Mouse (Mus musculus) hindbrain, postnatal 0 days (tissue): ENCODE measurements around the gene A730015C16Rik. TPM values are rescaled to one million over a fixed set of nuclear protein-coding genes. Genes with fewer than 3 reads are reported as not detected.
A peak's percentile ranks its signal among the peaks of the same experiment; 100 is the strongest.

Source experiments
- ATAC-seq: fragments of 200-750 bp; cut with Nextera tagmentation; 2 replicates; pipeline ENCODE4 v1.8.0; 2017; ENCODE audit warnings: mild to moderate bottlenecking, moderate TSS enrichment, moderate library complexity
- DNase-seq: peaks from one replicate; pipeline ENCODE4 v3.0.0-alpha.2; 2015; ENCODE audit warnings: low spot score
- H3K27ac ChIP-seq: fragments of 300-500 bp; sonication (generic); 2 replicates; pipeline ENCODE4 v1.5.1; 2014; ENCODE audit warnings: mild to moderate bottlenecking
- H3K27me3 ChIP-seq: fragments of 300-500 bp; sonication (generic); 2 replicates; pipeline ENCODE4 v1.6.1; 2014; ENCODE audit warnings: low read length, mixed read lengths; ENCODE audit not compliant: insufficient read depth
- H3K36me3 ChIP-seq: fragments of 300-500 bp; sonication (generic); 2 replicates; pipeline ENCODE4 v1.6.1; 2014; ENCODE audit warnings: low read length, mixed read lengths; ENCODE audit not compliant: insufficient read depth
- H3K4me1 ChIP-seq: fragments of 300-500 bp; sonication (generic); 2 replicates; pipeline ENCODE4 v1.6.1; 2014; ENCODE audit warnings: antibody characterized with exemption, low read length, mixed read lengths; ENCODE audit not compliant: insufficient read depth
- H3K4me2 ChIP-seq: fragments of 300-500 bp; sonication (generic); 2 replicates; pipeline ENCODE4 v1.6.1; 2014; ENCODE audit warnings: low read depth, mild to moderate bottlenecking, low read length, moderate library complexity, mixed read lengths
- H3K4me3 ChIP-seq: fragments of 300-500 bp; sonication (generic); 2 replicates; pipeline ENCODE4 v1.5.1; 2014; ENCODE audit warnings: low read length
- H3K9ac ChIP-seq: fragments of 300-500 bp; sonication (generic); replicated peaks from 2 replicates; pipeline ENCODE4 v1.6.1; 2014; ENCODE audit warnings: mild to moderate bottlenecking, low read length, moderate library complexity, mixed read lengths
- H3K9me3 ChIP-seq: fragments of 300-500 bp; sonication (generic); 2 replicates; pipeline ENCODE4 v1.6.1; 2016; ENCODE audit warnings: low read length, mixed read lengths
- CTCF ChIP-seq: IDR thresholded peaks from 2 replicates; pipeline ENCODE4 v1.5.1; 2016; ENCODE audit warnings: antibody characterized with exemption, control low read depth, low read depth
- WGBS: fragments of 180-500 bp; shearing (Covaris S2); extraction: QIAGEN DNeasy Blood & Tissue Kit; methylation state at CpG from one replicate; pipeline ENCODE4 v1.1.7; 2014; 5-methylcytosine and 5-hydroxymethylcytosine counted together
- polyA plus RNA-seq: library from polyadenylated mRNA; unstranded; fragments of >200 nt; fragmentation: Nextera tagmentation; extraction: Ambion mirVana; gene quantifications from 2 replicates; pipeline ENCODE4 v1.2.1, GENCODE M21; 2015
- total RNA-seq: library from RNA; depleted of rRNA; stranded (reverse); fragments of >200 nt; gene quantifications from 2 replicates; pipeline ENCODE4 v1.2.3, GENCODE M21; 2014

A730015C16Rik gene
- total and polyA plus RNA-seq, 2 experiments from 2014 or later, result 1.4 to 1.6 TPM

GRCm38 (mm10) chr4:108841920-108842578, 6.4 kb downstream of the A730015C16Rik start:
- Histone ChIP-seq H3K27me3 (no peaks in the 10 kb centered on the region), H3K9me3 (no peaks in the 10 kb centered on the region), H3K9ac (no peak overlapping the region), H3K4me2 (no peak overlapping the region), H3K36me3 (no peaks in the 10 kb centered on the region), H3K27ac (no peak overlapping the region), H3K4me3 (no peak overlapping the region), H3K4me1 (no peaks in the 10 kb centered on the region)
- no peak for DNase-seq
- WGBS, result 91% methylated on average over 7 of the region's 7 CpGs
- ATAC-seq, result no peak
- no peak for TF ChIP-seq CTCF

GRCm38 (mm10) chr4:108838031-108838430, 10.4 kb downstream of the A730015C16Rik start:
- H3K4me2 ChIP-seq, result no peak overlapping the region
- H3K9ac ChIP-seq, result 0 out of 2 replicates have a peak overlapping the region, but pooled peaks have one; percentile 5
- H3K36me3 ChIP-seq, result no peaks in the 10 kb centered on the region
- H3K27me3 ChIP-seq, result no peaks in the 10 kb centered on the region
- no peak overlapping the region for H3K27ac ChIP-seq
- WGBS, result 81% methylated on average over 4 of the region's 4 CpGs
- no peak overlapping the region for H3K4me3 ChIP-seq
- no peaks in the 10 kb centered on the region for H3K9me3 ChIP-seq
- H3K4me1 ChIP-seq, result no peaks in the 10 kb centered on the region
- TF ChIP-seq CTCF, result no peak
- ATAC-seq (no peak), DNase-seq (no peak)

- 62% methylated on average over 3 of the region's 3 CpGs for WGBS
- no peak overlapping the region for H3K27ac ChIP-seq
Measured at GRCm38 (mm10) chr4:108835496-108835895, 12.9 kb downstream of the A730015C16Rik start.

GRCm38 (mm10) chr4:108834971-108835311, 13.5 kb downstream of the A730015C16Rik start:
- H3K9me3 ChIP-seq, result no peaks in the 10 kb centered on the region
- under 1% methylated on average over 15 of the region's 15 CpGs for WGBS
- no peak for TF ChIP-seq CTCF
- H3K36me3 ChIP-seq, result no peaks in the 10 kb centered on the region; the same call in 1 of the 2 replicates
- peak overlapping the region; percentile 99 for H3K9ac ChIP-seq
- peak overlapping the region; percentile 72 for H3K4me2 ChIP-seq
- DNase-seq, result peak; percentile 25
- no peaks in the 10 kb centered on the region for H3K27me3 ChIP-seq
- no peak for ATAC-seq
- H3K4me1 ChIP-seq, result no peaks in the 10 kb centered on the region
- H3K4me3 ChIP-seq, result peak overlapping the region; percentile 98
- H3K27ac ChIP-seq, result peak overlapping the region; percentile 99

More at GRCm38 (mm10) chr4:108835496-108835895, 12.9 kb downstream of the A730015C16Rik start:
- Histone ChIP-seq H3K4me1 (no peaks in the 10 kb centered on the region), H3K36me3 (no peaks in the 10 kb centered on the region), H3K4me3 (peak overlapping the region; percentile 98), H3K9ac (peak overlapping the region; percentile 99), H3K4me2 (peak overlapping the region; percentile 72), H3K9me3 (no peaks in the 10 kb centered on the region), H3K27me3 (no peaks in the 10 kb centered on the region)
- DNase-seq (no peak), ATAC-seq (no peak)
- TF ChIP-seq CTCF, result no peak

- Histone ChIP-seq H3K36me3 (no peaks in the 10 kb centered on the region; the same call in 1 of the 2 replicates), H3K27me3 (no peaks in the 10 kb centered on the region), H3K27ac (peak within 1 kb of the TSS; percentile 99), H3K9me3 (no peaks in the 10 kb centered on the region), H3K4me3 (peak within 1 kb of the TSS; percentile 98), H3K9ac (peak within 1 kb of the TSS; percentile 99), H3K4me2 (peak within 1 kb of the TSS; percentile 72), H3K4me1 (no peaks in the 10 kb centered on the region)
- peak; percentile 31 for TF ChIP-seq CTCF
- DNase-seq (peak; percentile 95), ATAC-seq (peak; percentile 83)
- WGBS, result under 1% methylated on average over 34 of the region's 34 CpGs
Measured at GRCm38 (mm10) chr4:108834115-108834970, 14.1 kb downstream of the A730015C16Rik start, which contains the start of gene Txndc12. Gene Txndc12, plus strand, starts transcription at chr4:108834601.

- Histone ChIP-seq H3K4me1 (no peaks in the 10 kb centered on the region), H3K36me3 (peaks cover 3% of the 10 kb centered on the region; the same call in 1 of the 2 replicates), H3K9ac (peak overlapping the region; percentile 99), H3K27me3 (no peaks in the 10 kb centered on the region), H3K9me3 (no peaks in the 10 kb centered on the region), H3K4me3 (peak overlapping the region; percentile 98), H3K4me2 (peak overlapping the region; percentile 72), H3K27ac (peak overlapping the region; percentile 99)
- DNase-seq (no peak), ATAC-seq (no peak)
- WGBS, result under 1% methylated on average over 6 of the region's 6 CpGs
- TF ChIP-seq CTCF, result no peak
Measured at GRCm38 (mm10) chr4:108833828-108834114, 14.6 kb downstream of the A730015C16Rik start.
